Mouse (Mus musculus) lung, postnatal 25 days (tissue): ENCODE measurements at regions not wholly inside any gene's neighbourhood (a gene's known extent, or its start where the extent isn't known, plus 50 kb on each side); places are given as distances from the start of the nearest gene placed in this dataset.

Experiments
- DNase-seq: peaks from one replicate; pipeline ENCODE4 v3.0.0; 2022; ENCODE audit warnings: low spot score

- no peak for DNase-seq
These were observed 79.6 kb downstream of the Zfp36l2 start for GRCm38 (mm10) chr17:84107946-84108686.

- no peak for DNase-seq
These were observed 80.2 kb downstream of the Zfp36l2 start for GRCm38 (mm10) chr17:84107497-84107896.

DNA sequence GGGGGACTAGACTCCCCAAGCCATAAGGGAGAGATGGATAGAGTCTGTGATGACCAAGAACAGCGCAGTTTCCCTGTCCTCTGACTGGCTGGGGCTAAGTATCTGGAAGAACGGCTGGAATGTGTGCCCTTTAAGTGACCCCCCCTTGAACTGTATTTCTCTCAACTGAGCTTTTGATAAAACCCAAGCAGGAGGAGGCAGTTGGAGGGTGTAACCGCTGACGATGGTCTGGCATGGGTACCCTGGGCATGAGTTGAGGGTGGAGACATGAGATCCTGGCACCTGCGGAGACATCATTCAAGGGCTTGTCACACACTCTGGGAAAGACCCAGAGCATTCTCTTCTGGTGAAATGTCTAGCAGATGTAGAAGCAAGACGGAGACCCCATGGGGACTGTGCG lies 83.5 kb downstream of the Zfp36l2 start:
- DNase-seq: no peak

DNA sequence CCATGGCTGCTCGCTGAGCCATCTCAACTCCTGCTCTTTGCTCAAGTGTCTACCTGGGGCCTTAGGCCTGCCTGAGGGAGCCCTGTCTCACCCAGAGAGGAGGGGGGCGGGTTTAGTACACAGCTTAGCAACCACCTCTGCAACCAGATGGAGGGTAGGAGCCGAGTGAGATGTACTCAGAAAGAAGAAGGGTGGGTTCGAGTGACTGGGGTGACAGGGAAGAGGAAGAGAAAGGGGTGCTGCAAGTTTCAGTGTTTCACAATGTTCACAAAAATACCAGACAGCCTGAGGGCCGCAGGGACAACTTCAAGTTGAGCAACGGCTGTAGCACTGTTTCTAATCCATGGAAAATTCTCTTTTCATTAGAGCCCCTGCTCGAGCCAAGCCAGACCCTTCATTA lies 84.4 kb downstream of the Zfp36l2 start:
- peak; percentile 59 for DNase-seq

- no peak for DNase-seq
These were observed 86.1 kb downstream of the Zfp36l2 start for GRCm38 (mm10) chr17:84101652-84102051.

DNA sequence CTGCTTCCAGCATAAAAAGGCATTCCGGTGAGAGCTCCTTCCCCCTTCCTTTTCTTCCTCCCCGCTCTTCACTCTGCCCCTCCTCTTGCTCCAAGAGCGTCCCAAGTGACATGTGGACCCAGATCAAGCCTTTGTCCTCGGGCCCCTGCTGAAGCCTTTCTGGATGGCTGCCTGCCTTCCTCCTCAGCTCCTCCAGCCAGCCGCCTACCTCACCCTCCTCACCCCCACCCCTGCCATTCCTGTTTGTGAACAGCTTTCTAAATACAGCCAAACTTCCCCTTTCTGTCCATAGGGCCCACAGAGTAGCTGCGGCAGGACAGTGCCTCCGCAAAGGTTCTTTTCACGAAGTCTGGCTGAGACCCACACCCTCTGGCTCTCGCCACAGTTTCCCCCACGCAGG lies 87.2 kb downstream of the Zfp36l2 start:
- no peak for DNase-seq

- no peak for DNase-seq
These were observed 88.0 kb downstream of the Zfp36l2 start for GRCm38 (mm10) chr17:84099737-84100136.

GRCm38 (mm10) chr17:84097871-84098430 lies 89.8 kb downstream of the Zfp36l2 start:
- no peak for DNase-seq

DNA sequence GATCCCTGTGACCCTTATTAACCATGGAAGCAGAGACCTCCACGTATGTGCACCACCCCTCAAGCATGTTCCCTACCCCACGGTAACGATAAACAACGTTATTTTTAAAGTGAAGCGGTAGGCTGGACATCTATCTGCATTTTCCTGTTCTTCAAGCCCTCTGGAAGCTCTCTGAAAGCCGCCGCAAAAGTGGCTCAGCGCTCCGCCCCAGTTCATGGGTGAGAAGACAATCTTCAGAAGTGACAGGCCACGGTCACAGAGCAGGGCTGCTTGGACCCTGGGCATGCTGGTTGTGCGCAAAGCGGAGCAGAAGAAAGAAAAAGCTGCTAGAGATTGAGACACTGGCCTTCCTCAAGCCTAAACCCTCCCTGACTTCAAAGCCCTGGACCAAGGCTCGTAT lies 90.5 kb downstream of the Zfp36l2 start:
- DNase-seq: no peak

GRCm38 (mm10) chr17:84096345-84097260 lies 91.1 kb downstream of the Zfp36l2 start:
- DNase-seq: no peak

DNA sequence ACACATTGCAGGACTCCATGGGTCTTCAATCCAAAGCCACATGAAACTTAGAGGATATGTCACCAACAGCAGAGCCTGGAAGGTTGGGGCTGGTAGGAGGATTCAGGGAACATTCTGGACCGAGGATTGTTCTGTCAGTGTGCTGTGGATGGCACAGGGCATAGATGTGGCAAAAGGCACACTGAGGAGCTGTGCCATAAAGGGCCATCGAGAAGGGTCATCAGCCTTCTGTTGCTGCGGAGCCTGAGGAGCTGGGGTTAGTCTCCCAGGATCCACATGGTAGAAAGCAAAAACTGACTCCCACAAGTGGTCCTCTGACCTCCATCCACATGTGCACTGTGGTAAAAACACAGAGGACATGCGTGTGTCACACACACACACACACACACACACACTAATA lies 91.9 kb downstream of the Zfp36l2 start:
- DNase-seq: no peak

GRCm38 (mm10) chr17:84095089-84095488 lies 92.7 kb downstream of the Zfp36l2 start:
- no peak for DNase-seq

- DNase-seq: no peak
These were observed 101.4 kb downstream of the Zfp36l2 start for GRCm38 (mm10) chr17:84086394-84086793.

GRCm38 (mm10) chr17:84085721-84086120 lies 102.0 kb downstream of the Zfp36l2 start:
- DNase-seq: peak; percentile 84

DNA sequence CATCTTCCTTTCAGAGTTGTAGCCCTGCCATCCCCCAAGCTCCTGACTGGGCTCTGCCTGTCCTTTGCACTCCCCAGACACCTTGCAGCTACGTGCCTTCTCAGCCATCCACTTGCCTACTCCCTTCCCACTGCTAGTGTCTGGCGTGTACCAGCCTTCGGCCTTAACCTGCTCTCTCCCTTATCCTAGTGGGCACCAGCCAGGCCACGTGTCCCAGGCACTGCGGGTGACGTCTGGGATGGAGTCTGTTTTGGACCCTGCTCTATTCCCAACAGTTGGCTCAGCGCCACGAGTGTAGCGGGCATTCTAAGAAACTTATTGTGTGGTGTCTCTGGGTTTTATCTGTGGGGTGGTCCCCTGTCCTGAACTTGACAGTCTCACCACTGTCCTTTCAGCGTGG lies 102.5 kb downstream of the Zfp36l2 start:
- DNase-seq: no peak

DNA sequence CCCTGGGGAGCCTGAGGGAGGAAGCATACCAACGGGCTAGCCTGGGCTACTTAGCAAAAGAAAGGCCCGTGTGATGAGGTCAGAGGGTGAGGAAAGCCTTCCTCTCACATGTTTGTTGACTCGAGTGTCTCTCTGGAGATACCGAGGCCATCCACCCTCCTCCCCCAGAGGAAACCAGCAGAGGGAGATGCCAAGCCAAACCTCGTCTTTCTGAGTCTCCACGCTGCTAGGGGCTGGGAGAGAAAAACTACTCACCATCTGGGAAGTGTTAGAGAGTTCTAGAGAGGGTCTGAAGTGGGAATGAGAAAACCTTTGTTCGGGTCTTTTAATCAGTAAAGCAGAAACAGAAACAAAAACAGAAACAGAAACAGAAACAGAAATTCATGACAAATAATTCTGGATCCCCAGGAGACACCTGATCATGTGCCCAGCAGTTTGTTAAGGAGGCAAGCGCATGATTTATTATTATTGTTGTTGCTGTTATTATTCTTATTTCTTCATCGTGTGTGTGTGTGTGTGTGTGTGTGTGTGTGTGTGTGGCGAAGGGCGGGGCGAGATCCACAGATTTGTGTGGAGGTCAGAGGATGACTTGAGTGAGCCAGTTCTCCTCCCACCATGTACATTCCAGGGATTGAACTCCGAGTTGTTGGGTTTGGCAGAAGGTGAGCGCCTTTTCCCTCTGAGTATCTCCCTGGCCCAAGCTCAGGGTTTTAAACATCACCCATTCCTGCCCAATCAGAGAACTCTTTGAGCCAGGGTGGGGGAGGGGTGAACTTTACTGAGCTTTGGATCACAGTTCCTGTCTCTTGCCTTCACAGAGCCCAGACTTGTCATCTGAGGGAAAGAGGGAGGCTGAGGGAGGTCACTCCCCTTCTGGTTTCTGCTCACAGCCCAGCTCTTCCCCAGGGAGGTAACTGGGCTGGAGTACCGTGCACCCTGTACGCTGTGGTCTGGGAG lies 104.2 kb downstream of the Zfp36l2 start:
- DNase-seq: peak; percentile 69

DNA sequence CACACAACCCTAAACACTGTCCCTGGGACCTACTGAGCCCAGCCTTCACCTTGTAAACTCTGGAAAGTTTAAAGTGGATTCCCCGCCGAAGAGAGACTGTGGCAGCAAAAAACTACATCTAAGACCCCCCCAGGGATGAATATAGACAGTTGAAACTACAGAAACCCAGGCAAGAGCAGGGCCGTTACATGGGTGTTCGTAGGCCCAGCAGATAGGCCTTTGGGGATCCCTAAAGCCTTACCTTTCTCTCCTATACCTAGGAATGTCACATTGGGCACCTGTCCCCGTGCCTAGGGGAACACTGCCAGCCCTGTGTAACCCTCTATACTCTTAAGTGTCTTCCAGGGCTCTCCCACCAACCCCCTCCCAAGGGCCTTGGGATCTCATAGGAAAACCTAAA lies 105.2 kb downstream of the Zfp36l2 start:
- DNase-seq: no peak

- peak; percentile 63 for DNase-seq
These were observed 105.9 kb downstream of the Zfp36l2 start for GRCm38 (mm10) chr17:84081751-84082352.

GRCm38 (mm10) chr17:84075081-84075938 lies 112.4 kb downstream of the Zfp36l2 start:
- DNase-seq: no peak
